Mouse (Mus musculus): ENCODE data around the gene Tex19.1. TPM values are rescaled to one million over a fixed set of nuclear protein-coding genes. Genes with fewer than 3 reads are reported as not detected.
A peak's percentile ranks its signal among the peaks of the same experiment; 100 is the strongest.

The Tex19.1 gene
- polyA plus RNA-seq, 1 experiment from 2014 or later = not detected

DNA sequence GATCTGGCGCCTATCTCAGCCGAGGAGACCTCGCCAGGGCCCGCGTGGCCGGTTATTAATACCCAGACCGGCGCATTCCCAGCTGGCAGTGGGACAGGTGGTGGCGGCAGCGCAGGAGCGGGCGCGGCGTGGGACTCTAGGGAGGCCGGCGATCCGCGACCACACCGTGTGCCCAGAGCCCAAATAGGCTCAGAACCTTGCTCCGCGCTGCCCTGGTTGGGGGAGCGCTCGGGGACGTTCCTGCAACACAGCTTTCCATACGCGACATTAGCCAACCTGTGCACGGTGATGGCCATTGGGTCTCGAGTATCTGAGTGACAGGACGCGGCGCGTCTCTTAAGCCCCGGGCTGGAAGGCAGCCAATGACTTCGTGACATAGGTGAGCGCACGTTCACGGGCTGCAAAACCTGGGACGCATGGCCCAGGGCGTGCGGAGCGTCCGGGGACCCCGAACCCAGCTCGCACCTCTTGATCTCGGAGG is 10.5 kb downstream of the Tex19.1 start:
- WGBS = under 1% methylated on average over 42 of the region's 45 CpGs
- Histone ChIP-seq H3K9me3 (no peaks in the 10 kb centered on the region), H3K27me3 (peaks cover 40% of the 10 kb centered on the region), H3K4me3 (replicated peaks) (peak overlapping the region; percentile 39), H3K9ac (peak overlapping the region; percentile 33; the same call in 1 of the 2 replicates), H3K36me3 (replicated peaks) (no peaks in the 10 kb centered on the region), H3K27ac (no peak overlapping the region), H3K4me1 (peaks cover 27% of the 10 kb centered on the region), H3K4me2 (peak overlapping the region; percentile 58)
- ATAC-seq (ENCODE audit: low FRiP score) = peak; percentile 23; the same call in 1 of the 2 replicates

DNA sequence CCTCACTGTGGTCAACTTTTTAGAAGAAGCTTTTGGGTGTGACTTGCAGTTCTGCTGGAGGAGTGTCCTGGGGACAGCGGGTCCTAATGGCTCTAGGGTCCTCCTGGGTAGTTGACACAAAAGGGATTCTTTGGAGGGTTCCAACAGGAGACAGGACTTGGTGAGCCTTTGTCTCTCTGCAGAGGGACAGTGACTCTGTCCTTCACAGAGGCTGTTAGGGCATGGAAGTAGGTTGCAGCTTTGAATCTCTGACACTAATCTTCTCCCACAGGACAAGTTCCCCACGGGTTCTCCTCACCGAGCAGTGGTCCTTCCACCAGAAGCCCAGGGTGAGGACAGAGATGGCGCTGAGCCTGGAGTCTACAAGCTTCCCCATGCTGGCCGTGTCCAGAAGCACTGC is 14.0 kb downstream of the Tex19.1 start, which contains the start of gene Uts2r:
Uts2r (plus strand) TSS at position 301 of the 400 bp plus-strand sequence.
- H3K36me3 ChIP-seq (replicated peaks) = no peaks in the 10 kb centered on the region
- H3K9me3 ChIP-seq = no peaks in the 10 kb centered on the region
- H3K4me2 ChIP-seq = no peak within 1 kb of the TSS
- peaks cover 32% of the 10 kb centered on the region for H3K27me3 ChIP-seq
- ATAC-seq (ENCODE audit: low FRiP score) = no peak
- 89% methylated on average over 5 of the region's 5 CpGs for WGBS
- H3K4me3 ChIP-seq (replicated peaks) = no peak within 1 kb of the TSS
- no peak within 1 kb of the TSS for H3K9ac ChIP-seq
- H3K4me1 ChIP-seq = peaks cover 11% of the 10 kb centered on the region
- H3K27ac ChIP-seq = no peak within 1 kb of the TSS

DNA sequence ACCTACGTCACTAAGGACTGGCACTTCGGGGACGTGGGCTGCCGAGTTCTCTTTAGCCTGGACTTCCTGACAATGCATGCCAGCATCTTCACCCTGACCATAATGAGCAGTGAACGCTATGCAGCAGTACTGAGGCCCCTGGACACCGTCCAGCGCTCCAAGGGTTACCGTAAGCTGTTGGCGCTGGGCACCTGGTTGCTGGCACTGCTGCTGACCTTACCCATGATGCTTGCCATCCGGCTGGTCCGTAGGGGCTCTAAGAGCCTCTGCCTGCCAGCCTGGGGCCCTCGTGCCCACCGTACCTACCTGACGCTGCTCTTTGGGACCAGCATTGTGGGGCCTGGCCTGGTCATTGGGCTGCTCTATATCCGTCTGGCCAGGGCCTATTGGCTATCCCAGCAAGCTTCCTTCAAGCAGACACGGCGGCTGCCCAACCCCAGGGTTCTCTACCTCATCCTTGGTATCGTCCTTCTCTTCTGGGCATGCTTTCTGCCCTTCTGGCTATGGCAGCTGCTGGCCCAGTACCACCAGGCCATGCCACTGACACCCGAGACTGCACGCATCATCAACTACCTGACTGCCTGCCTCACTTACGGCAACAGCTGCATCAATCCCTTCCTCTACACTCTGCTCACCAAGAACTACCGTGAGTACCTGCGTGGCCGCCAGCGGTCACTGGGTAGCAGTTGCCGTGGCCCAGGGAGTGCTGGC is 14.8 kb downstream of the Tex19.1 start:
- Histone ChIP-seq H3K9me3 (no peaks in the 10 kb centered on the region), H3K4me2 (no peak overlapping the region), H3K36me3 (replicated peaks) (no peaks in the 10 kb centered on the region), H3K4me3 (replicated peaks) (no peak overlapping the region), H3K9ac (no peak overlapping the region), H3K27ac (no peak overlapping the region), H3K4me1 (peaks cover 11% of the 10 kb centered on the region), H3K27me3 (peaks cover 24% of the 10 kb centered on the region)
- no peak for ATAC-seq (ENCODE audit: low FRiP score)
- 91% methylated on average over 26 of the region's 26 CpGs for WGBS

DNA sequence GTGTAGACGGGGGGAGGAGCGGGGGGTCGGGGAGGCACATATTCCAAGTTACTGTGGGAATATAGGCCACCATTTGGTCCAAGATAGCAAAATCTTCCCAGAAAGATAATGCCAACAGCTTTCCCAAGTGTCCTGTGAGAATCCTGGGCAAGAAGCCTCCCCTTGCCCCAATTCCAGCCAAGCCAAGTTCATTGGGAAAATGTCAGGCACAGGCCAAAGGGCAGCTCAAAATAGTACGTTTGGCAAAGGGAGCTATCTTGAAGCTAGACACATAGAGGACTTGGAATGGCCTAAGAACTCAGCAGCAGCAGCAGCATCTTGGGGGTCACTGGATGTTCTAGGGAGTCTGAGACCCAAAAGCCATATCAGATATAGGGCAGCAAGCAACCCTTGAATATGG is 17.8 kb downstream of the Tex19.1 start:
- H3K27ac ChIP-seq = no peak overlapping the region
- no peaks in the 10 kb centered on the region for H3K9me3 ChIP-seq
- no peak for ATAC-seq (ENCODE audit: low FRiP score)
- 93% methylated on average over 4 of the region's 4 CpGs for WGBS
- H3K9ac ChIP-seq = no peak overlapping the region
- no peaks in the 10 kb centered on the region for H3K36me3 ChIP-seq (replicated peaks)
- no peaks in the 10 kb centered on the region for H3K4me1 ChIP-seq
- H3K27me3 ChIP-seq = no peaks in the 10 kb centered on the region
- no peak overlapping the region for H3K4me2 ChIP-seq
- no peak overlapping the region for H3K4me3 ChIP-seq (replicated peaks)

DNA sequence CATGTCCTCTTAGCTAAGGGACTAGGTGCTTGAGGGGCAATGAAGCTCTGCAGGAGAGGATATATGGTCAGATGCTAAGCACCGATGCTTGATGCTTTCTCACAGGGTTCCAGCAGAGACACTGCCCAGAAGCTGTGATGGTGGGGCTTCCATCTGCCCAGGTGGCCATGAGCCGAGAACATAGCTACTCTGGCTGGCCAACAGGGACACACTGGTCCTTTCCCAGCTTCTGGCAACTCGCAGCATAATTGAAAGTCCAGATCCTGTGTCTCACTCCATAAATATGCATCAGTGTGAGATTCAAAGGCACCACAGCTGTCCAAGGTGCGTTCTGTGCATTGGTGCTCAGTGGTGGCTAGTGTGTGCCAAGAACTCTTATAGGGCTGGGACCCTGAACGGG is 27.3 kb downstream of the Tex19.1 start:
- Histone ChIP-seq H3K27me3 (no peaks in the 10 kb centered on the region), H3K9me3 (no peaks in the 10 kb centered on the region), H3K27ac (no peak overlapping the region), H3K4me3 (replicated peaks) (no peak overlapping the region), H3K9ac (no peak overlapping the region), H3K4me2 (no peak overlapping the region), H3K4me1 (peaks cover 25% of the 10 kb centered on the region), H3K36me3 (replicated peaks) (no peaks in the 10 kb centered on the region)
- no peak for ATAC-seq (ENCODE audit: low FRiP score)
- WGBS = 87% methylated on average over 5 of the region's 5 CpGs

DNA sequence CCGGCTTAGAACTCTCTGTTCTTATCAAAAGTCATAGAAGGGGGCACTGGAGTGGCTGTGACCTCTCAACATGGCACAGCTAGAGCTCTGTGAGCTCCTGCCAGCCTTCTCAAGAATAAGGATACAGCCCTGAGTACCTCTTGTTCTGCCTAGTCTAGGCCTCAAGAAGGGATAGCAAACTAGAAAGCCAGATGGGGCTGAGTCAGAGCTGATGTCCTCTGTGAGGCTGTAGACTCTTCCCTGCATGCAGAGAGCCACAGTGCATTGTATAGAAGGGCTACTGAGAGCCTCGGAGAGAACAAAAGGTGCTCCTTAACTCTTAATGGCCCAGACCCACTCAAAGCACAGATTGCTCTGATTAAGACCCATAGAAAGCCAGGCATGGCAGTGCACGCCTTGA is 28.3 kb downstream of the Tex19.1 start:
- H3K4me2 ChIP-seq = no peak overlapping the region
- H3K4me1 ChIP-seq = peaks cover 25% of the 10 kb centered on the region
- H3K9ac ChIP-seq = no peak overlapping the region
- H3K36me3 ChIP-seq (replicated peaks) = no peaks in the 10 kb centered on the region
- no peak overlapping the region for H3K4me3 ChIP-seq (replicated peaks)
- H3K27me3 ChIP-seq = no peaks in the 10 kb centered on the region
- 0 out of 2 replicates have a peak overlapping the region, but pooled peaks have one; percentile 26 for H3K27ac ChIP-seq
- H3K9me3 ChIP-seq = no peaks in the 10 kb centered on the region
- 26% methylated on average over 3 of the region's 3 CpGs for WGBS
- ATAC-seq (ENCODE audit: low FRiP score) = no peak

DNA sequence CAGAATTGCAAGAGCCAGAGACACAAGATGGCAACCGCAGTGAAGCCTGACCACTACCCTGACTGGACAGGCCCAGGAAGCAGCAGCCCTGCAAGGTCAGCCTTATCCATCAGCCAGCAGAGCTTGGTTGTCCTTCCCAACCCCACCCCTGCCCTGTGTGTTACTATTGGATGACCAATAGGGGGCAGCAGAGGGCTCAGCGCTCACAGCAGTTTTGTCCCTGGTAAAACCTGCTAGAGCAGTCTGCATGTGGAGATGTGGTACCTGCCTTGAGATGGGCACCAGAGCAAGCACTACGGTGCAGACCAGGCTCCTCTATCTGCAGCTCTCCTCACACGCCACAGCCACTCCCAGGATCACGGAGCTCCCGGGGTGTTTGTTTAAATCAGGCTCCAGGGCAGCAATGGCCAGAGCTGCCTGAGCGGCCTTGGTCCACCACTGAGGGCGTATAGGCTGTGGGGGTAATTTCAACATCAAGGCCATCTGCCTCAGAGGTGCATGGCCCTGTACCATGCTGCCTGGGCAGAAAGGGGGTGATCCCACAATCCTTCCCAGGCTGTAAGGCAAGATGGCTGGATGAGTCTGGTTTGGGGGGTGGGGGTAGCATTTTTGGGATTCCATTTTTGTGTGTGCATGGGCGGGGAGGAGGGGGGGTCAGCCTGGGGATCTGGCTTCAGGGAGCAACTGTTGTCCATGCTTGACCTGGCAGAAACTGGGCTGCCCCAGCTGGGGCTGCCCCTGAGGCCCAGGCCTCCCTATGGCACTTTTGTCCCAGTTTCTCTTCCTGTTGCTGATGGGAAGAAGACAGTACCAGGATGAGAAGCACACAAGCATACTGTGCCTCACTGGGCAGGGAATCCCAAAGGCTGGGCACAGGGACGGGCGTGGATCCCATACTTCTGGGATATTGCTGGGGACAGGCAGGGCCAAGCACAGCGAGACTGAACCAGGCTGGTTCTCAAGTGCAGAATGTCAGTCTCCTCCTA is 30.6 kb downstream of the Tex19.1 start:
- Histone ChIP-seq H3K36me3 (replicated peaks) (0 out of 2 replicates have a peak, but pooled peaks cover under 1% of the 10 kb centered on the region), H3K9ac (no peak overlapping the region), H3K9me3 (no peaks in the 10 kb centered on the region), H3K27me3 (no peaks in the 10 kb centered on the region), H3K4me2 (no peak overlapping the region), H3K4me1 (peaks cover 25% of the 10 kb centered on the region), H3K4me3 (replicated peaks) (no peak overlapping the region), H3K27ac (no peak overlapping the region)
- ATAC-seq (ENCODE audit: low FRiP score) = 0 out of 2 replicates have a peak, but pooled peaks have one; percentile 9
- 56% methylated on average over 12 of the region's 12 CpGs for WGBS

DNA sequence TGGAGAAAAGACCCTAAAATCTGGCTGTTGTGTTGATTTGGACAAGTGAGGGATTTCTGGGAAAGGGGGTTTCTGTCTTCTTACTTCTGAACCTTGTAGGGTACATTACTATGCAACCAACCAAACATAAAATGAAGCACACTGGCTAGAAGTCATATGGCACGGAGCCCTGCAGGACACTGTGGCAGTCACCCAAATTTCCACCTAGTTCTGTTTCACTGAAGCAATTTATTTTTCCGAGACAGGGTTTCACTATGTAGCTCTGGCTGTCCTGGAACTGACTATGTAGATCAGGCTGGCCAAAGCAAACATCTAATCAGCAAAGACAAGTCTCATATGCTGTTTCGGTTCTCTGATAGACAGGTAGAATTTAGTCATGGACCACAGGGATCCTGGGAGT is 43.7 kb downstream of the Tex19.1 start:
- H3K9ac ChIP-seq = no peak overlapping the region
- H3K36me3 ChIP-seq (replicated peaks) = no peaks in the 10 kb centered on the region
- no peaks in the 10 kb centered on the region for H3K4me1 ChIP-seq
- ATAC-seq (ENCODE audit: low FRiP score) = no peak
- no peaks in the 10 kb centered on the region for H3K9me3 ChIP-seq
- H3K27me3 ChIP-seq = no peaks in the 10 kb centered on the region
- H3K4me2 ChIP-seq = no peak overlapping the region
- H3K4me3 ChIP-seq (replicated peaks) = no peak overlapping the region
- WGBS = 92% methylated on average over 3 of the region's 3 CpGs
- H3K27ac ChIP-seq = no peak overlapping the region

DNA sequence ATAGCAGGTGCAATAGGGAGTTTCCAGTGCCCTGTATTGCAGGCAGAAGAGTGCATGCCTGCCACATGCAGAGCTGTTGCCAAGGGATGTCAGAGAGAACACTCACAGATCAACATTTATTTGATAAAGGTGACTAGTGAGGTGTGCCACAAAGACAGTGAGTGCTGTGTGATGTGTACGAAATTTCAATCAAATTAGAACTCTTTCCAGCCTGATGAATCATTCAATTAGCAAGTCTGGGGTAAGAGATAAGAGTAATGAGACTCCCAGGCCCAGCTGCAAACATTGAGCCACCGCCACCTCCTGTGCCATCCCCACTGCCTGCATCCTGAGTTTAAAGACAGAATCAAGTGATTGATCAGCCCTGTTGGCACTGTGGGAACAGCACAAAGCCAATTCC is 46.8 kb downstream of the Tex19.1 start:
- H3K4me1 ChIP-seq = no peaks in the 10 kb centered on the region
- 79% methylated on average over 2 of the region's 2 CpGs for WGBS
- no peak overlapping the region for H3K27ac ChIP-seq
- no peak for ATAC-seq (ENCODE audit: low FRiP score)
- H3K9ac ChIP-seq = no peak overlapping the region
- H3K9me3 ChIP-seq = no peaks in the 10 kb centered on the region
- no peak overlapping the region for H3K4me2 ChIP-seq
- H3K27me3 ChIP-seq = no peaks in the 10 kb centered on the region
- H3K36me3 ChIP-seq (replicated peaks) = peaks cover 3% of the 10 kb centered on the region
- no peak overlapping the region for H3K4me3 ChIP-seq (replicated peaks)

DNA sequence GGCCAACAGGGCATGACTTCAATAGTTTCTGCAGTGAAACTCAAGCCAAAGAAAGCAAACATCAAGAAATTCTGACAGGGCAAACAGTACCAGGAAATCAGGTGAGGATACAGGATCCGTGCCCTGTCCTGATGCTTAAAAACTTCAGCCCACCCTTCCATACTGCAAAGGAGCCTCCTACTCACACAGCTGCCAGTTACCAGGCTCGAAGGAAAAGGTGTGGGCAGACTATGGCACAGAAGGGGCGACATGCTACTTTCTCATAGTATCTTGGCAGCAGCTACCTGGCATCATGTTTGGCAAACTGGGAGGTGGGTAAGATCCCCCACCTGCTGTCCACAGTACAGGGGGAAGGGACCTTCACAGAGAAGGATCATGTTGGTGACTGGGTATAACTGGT is 47.5 kb downstream of the Tex19.1 start:
- Histone ChIP-seq H3K4me1 (no peaks in the 10 kb centered on the region), H3K27me3 (no peaks in the 10 kb centered on the region), H3K4me2 (no peak overlapping the region), H3K9me3 (no peaks in the 10 kb centered on the region), H3K9ac (no peak overlapping the region), H3K4me3 (replicated peaks) (no peak overlapping the region), H3K36me3 (replicated peaks) (peaks cover 3% of the 10 kb centered on the region), H3K27ac (no peak overlapping the region)
- ATAC-seq (ENCODE audit: low FRiP score) = no peak
- WGBS = 91% methylated on average over 3 of the region's 3 CpGs

Data from forebrain, embryonic 12.5 days (tissue).